Mouse (Mus musculus): ENCODE results near the gene Pisd. TPM values are rescaled to one million over a fixed set of nuclear protein-coding genes. Genes with fewer than 3 reads are reported as not detected.
"Not testable (repeated sequence)": the region's sequence is repeated elsewhere in the genome, so short reads cannot be mapped to it uniquely, and the experiment has no call there.

The Pisd gene
- polyA plus RNA-seq, 1 experiment from 2014 or later: 65.4 TPM

DNA sequence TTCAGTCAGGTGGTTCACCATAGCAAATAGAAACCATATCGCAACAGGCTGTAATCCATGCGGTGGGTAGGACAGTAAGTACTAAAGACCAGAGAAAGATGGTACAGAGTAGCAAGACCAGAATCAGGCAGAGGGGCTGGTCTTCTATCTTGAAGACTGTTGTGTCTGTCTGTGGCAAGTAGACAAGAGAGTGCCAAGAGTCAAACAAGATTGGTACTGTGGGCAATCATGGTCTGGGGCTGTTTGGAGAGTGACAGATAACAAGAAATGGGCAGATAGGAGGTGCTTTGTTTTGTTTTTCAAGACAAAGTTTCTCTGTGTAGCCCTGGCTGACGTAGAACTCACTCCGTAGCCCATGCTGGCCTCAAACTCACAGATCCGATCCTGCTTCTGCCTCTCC lies 3.9 kb downstream of the Pisd start:
- H3K9me3 ChIP-seq (ENCODE audit: control insufficient read depth, low read length): no peaks in the 10 kb centered on the region
- WGBS: 96% methylated on average over 5 of the region's 5 CpGs
- H3K9ac ChIP-seq (ENCODE audit: low read length): no peak overlapping the region
- no peak for DNase-seq (ENCODE audit: low spot score, missing footprints)
- ATAC-seq (ENCODE audit: low FRiP score): no peak
- H3K4me1 ChIP-seq (ENCODE audit: control insufficient read depth, insufficient read depth, low read length): peaks cover 5% of the 10 kb centered on the region
- H3K27ac ChIP-seq (ENCODE audit: low read depth, low read length): no peak overlapping the region
- H3K36me3 ChIP-seq (ENCODE audit: control insufficient read depth, insufficient read depth, low read length): no peaks in the 10 kb centered on the region
- no peak overlapping the region for H3K4me2 ChIP-seq
- no peak overlapping the region for H3K4me3 ChIP-seq (ENCODE audit: low read depth, low read length)
- H3K27me3 ChIP-seq (ENCODE audit: control insufficient read depth, insufficient read depth, low read length): no peaks in the 10 kb centered on the region

DNA sequence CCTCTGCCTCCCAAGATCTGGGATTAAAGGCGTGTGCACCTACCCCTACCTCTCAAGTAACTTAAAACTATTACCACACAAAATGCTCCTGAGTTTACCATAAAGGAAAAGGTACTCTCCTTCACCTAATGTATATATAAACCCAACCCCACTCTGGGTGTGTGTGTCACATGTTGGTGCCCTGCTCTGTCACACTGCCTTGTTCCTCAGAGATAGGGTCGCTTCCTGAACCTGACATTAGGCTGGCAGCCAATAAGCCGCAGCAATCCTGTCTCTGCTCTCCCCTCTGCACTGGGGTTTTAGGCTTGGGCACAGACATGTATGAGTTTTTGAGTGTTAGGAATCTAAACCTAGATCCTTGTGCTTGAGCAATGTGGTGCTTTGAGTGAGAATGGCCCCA lies 7.3 kb downstream of the Pisd start:
- 92% methylated on average over 3 of the region's 3 CpGs for WGBS
- H3K9ac ChIP-seq (ENCODE audit: low read length): no peak overlapping the region

DNA sequence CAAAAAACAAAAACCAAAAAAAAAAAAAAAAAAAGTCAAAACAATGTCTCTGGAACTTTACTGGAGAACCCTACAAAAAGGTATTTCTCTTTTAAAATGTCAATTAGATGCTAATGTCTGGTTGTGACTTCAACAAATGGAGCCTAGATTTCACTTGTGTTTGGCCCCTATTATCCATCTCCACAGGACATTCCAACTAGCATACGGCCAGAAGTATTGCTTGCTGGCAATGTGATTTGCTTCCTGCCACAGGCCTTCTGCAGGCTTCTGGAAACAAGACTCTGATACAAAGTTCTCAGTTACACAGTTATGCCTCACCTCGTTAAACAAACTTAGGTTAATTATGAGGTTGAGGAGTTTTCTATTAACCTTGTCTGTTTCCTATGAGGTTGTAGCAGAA lies 13.1 kb downstream of the Pisd start:
- Histone ChIP-seq H3K36me3 (ENCODE audit: control insufficient read depth, insufficient read depth, low read length) (0 out of 2 replicates have a peak, but pooled peaks cover 5% of the 10 kb centered on the region), H3K27me3 (ENCODE audit: control insufficient read depth, insufficient read depth, low read length) (no peaks in the 10 kb centered on the region), H3K9me3 (ENCODE audit: control insufficient read depth, low read length) (no peaks in the 10 kb centered on the region), H3K9ac (ENCODE audit: low read length) (no peak overlapping the region), H3K27ac (ENCODE audit: low read depth, low read length) (no peak overlapping the region), H3K4me1 (ENCODE audit: control insufficient read depth, insufficient read depth, low read length) (no peaks in the 10 kb centered on the region), H3K4me3 (ENCODE audit: low read depth, low read length) (no peak overlapping the region), H3K4me2 (no peak overlapping the region)
- WGBS: 89% methylated on average over 2 of the region's 2 CpGs
- no peak for DNase-seq (ENCODE audit: low spot score, missing footprints)
- ATAC-seq (ENCODE audit: low FRiP score): no peak

More for the DNA sequence above, 7.3 kb downstream of the Pisd start:
- no peak overlapping the region for H3K27ac ChIP-seq (ENCODE audit: low read depth, low read length)
- H3K4me3 ChIP-seq (ENCODE audit: low read depth, low read length): no peak overlapping the region
- no peak overlapping the region for H3K4me2 ChIP-seq
- DNase-seq (ENCODE audit: low spot score, missing footprints) (no peak), ATAC-seq (ENCODE audit: low FRiP score) (no peak)
- H3K9me3 ChIP-seq (ENCODE audit: control insufficient read depth, low read length): no peaks in the 10 kb centered on the region
- H3K36me3 ChIP-seq (ENCODE audit: control insufficient read depth, insufficient read depth, low read length): 0 out of 2 replicates have a peak, but pooled peaks cover 5% of the 10 kb centered on the region
- H3K27me3 ChIP-seq (ENCODE audit: control insufficient read depth, insufficient read depth, low read length): no peaks in the 10 kb centered on the region
- H3K4me1 ChIP-seq (ENCODE audit: control insufficient read depth, insufficient read depth, low read length): no peaks in the 10 kb centered on the region

DNA sequence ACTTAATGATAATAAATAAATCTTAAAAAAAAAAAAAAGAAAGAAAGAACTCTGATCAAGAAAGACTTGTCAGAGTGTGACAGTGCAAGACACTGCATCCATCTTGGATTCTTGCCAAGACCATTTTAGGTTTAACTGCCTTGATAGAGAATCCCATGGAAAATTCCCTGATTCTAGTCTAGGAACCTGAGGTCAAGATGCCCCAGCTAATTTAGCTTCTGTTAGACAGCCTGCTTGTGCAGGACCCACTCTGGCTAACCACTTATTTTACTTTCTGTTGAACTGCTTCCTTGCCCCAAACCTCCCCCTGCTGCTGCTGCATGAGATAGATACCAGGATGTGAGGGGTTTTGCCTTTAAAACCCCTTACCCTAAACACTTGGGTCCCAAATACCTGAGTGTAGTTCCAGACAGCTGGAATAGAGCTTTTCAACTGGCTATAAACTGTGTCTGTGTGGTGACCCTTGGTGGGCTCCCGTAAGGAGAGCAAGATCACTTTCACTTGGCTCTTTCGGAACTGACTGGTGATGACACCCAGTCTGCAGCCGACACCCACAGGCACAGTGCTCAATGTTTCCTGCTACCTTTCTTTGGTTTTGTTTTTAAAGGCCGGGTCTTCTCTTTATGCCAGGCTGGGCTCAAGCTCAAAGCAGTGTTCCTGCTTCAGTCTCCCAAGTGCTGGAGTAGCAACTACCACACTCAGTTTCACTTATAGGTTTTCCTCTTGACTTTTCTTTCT lies 17.6 kb downstream of the Pisd start:
- no peaks in the 10 kb centered on the region for H3K4me1 ChIP-seq (ENCODE audit: control insufficient read depth, insufficient read depth, low read length)
- ATAC-seq (ENCODE audit: low FRiP score) (no peak), DNase-seq (ENCODE audit: low spot score, missing footprints) (no peak)
- H3K4me2 ChIP-seq: no peak overlapping the region
- no peaks in the 10 kb centered on the region for H3K9me3 ChIP-seq (ENCODE audit: control insufficient read depth, low read length)
- H3K4me3 ChIP-seq (ENCODE audit: low read depth, low read length): no peak overlapping the region
- no peaks in the 10 kb centered on the region for H3K27me3 ChIP-seq (ENCODE audit: control insufficient read depth, insufficient read depth, low read length)
- WGBS: 94% methylated on average over 4 of the region's 4 CpGs
- no peak overlapping the region for H3K27ac ChIP-seq (ENCODE audit: low read depth, low read length)
- no peak overlapping the region for H3K9ac ChIP-seq (ENCODE audit: low read length)
- H3K36me3 ChIP-seq (ENCODE audit: control insufficient read depth, insufficient read depth, low read length): peaks cover 5% of the 10 kb centered on the region

DNA sequence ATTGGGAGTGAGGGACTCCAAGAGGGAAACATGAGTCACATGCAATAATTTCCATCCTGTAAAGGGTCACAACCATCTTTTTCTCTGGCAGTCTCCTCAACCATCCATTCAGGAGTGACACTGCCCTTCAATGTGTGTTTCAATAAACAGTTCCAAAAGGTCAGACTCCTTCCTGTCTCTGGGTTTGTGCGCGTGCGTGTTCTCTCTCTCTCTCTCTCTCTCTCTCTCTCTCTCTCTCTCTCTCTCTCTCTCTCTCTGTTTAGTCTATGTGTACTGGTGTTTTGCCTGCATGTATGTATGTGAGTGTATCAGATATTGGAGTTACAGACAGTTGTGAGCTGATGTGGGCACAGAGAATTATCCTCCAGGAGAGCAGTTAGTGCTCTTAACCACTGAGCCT lies 18.4 kb downstream of the Pisd start:
- Histone ChIP-seq H3K27me3 (ENCODE audit: control insufficient read depth, insufficient read depth, low read length) (no peaks in the 10 kb centered on the region), H3K36me3 (ENCODE audit: control insufficient read depth, insufficient read depth, low read length) (peaks cover 5% of the 10 kb centered on the region), H3K4me2 (no peak overlapping the region), H3K27ac (ENCODE audit: low read depth, low read length) (no peak overlapping the region), H3K4me1 (ENCODE audit: control insufficient read depth, insufficient read depth, low read length) (no peaks in the 10 kb centered on the region), H3K4me3 (ENCODE audit: low read depth, low read length) (no peak overlapping the region), H3K9me3 (ENCODE audit: control insufficient read depth, low read length) (no peaks in the 10 kb centered on the region), H3K9ac (ENCODE audit: low read length) (no peak overlapping the region)
- ATAC-seq (ENCODE audit: low FRiP score) (no peak), DNase-seq (ENCODE audit: low spot score, missing footprints) (no peak)
- 100% methylated on average over 3 of the region's 3 CpGs for WGBS

DNA sequence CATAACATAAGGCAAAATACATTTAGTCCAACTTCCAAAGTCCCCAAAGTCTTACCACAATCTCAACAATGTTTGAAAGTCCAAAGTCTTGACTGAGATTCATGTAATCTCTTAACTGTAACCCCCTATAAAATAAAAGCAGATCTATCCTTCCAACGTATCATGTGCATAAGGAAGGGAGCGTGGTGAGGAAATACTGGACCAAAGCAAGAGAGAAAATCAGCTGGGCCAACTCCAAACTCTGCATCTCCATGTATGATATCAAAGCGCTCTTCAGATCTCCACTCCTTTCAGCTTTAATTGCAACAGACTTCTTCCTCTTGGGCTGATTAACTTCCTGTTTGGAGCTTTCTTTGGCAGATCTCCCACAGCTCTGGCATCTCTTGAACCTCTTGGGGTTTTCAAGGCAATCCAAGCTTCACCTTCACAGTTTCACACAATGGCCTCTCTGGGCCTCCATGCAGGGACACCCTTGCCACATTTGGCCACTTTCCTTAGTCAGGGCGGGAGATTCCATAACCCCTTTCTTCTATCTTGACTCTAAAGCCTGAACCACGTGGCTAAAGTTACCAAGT lies 23.8 kb downstream of the Pisd start:
- no peak for ATAC-seq (ENCODE audit: low FRiP score)
- Histone ChIP-seq H3K9me3 (ENCODE audit: control insufficient read depth, low read length) (no peaks in the 10 kb centered on the region), H3K27ac (ENCODE audit: low read depth, low read length) (no peak overlapping the region), H3K36me3 (ENCODE audit: control insufficient read depth, insufficient read depth, low read length) (peaks cover 5% of the 10 kb centered on the region), H3K4me3 (ENCODE audit: low read depth, low read length) (no peak overlapping the region), H3K9ac (ENCODE audit: low read length) (no peak overlapping the region), H3K4me1 (ENCODE audit: control insufficient read depth, insufficient read depth, low read length) (no peaks in the 10 kb centered on the region), H3K4me2 (no peak overlapping the region), H3K27me3 (ENCODE audit: control insufficient read depth, insufficient read depth, low read length) (no peaks in the 10 kb centered on the region)
- 90% methylated on average over 5 of the region's 5 CpGs for WGBS
- DNase-seq (ENCODE audit: low spot score, missing footprints): no peak

DNA sequence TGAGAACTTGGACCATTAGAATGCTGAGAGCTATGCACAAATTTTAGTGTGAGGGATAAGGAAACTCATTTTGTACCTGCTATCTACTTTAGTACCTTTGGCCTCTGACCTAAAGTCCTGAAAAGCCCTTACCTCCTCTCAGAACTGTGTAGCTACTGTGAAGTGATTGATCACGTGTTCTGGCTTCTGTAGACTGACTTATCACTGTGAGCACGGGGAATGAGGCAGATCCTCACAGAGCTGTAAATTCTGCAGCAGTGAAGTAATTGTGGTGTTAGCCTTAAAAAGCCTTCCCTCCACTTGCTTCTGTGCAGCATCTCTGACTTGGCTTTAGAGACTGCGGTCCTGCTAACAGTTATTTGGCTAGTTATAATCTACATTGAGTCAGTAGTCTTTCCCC lies 24.7 kb downstream of the Pisd start:
- WGBS: 94% methylated on average over 3 of the region's 3 CpGs
- DNase-seq (ENCODE audit: low spot score, missing footprints): no peak

DNA sequence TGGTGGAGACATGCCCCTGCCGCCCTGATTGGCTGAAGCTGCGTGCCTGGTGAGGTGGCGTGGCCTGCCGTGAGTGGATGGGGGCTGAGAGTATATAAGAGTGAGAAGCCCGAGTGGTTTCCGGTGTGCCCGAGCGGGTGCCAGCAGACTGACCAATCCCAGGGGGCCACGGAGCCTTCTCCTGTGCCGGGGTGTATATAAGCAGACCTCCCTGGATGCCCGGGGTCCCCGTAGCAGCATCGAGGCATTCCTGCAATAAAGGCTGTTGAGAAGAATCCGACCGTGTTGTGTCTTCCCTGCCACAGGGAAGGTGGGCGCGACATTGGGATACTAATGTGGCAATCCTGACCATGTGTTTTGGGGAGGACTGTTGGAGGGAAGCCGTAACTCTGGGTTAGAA lies 25.1 kb downstream of the Pisd start:
- H3K27ac ChIP-seq (ENCODE audit: low read depth, low read length); H3K4me3 ChIP-seq (ENCODE audit: low read depth, low read length); DNase-seq (ENCODE audit: low spot score, missing footprints); H3K4me2 ChIP-seq; H3K9me3 ChIP-seq (ENCODE audit: control insufficient read depth, low read length); ATAC-seq (ENCODE audit: low FRiP score); H3K4me1 ChIP-seq (ENCODE audit: control insufficient read depth, insufficient read depth, low read length); H3K36me3 ChIP-seq (ENCODE audit: control insufficient read depth, insufficient read depth, low read length); H3K27me3 ChIP-seq (ENCODE audit: control insufficient read depth, insufficient read depth, low read length); H3K9ac ChIP-seq (ENCODE audit: low read length): not testable (repeated sequence)
- WGBS: 95% methylated on average over 16 of the region's 18 CpGs

More for the DNA sequence above, 24.7 kb downstream of the Pisd start:
- Histone ChIP-seq H3K36me3 (ENCODE audit: control insufficient read depth, insufficient read depth, low read length) (peaks cover 5% of the 10 kb centered on the region), H3K4me1 (ENCODE audit: control insufficient read depth, insufficient read depth, low read length) (no peaks in the 10 kb centered on the region), H3K9me3 (ENCODE audit: control insufficient read depth, low read length) (no peaks in the 10 kb centered on the region), H3K4me3 (ENCODE audit: low read depth, low read length) (no peak overlapping the region), H3K9ac (ENCODE audit: low read length) (no peak overlapping the region), H3K4me2 (no peak overlapping the region), H3K27ac (ENCODE audit: low read depth, low read length) (no peak overlapping the region), H3K27me3 (ENCODE audit: control insufficient read depth, insufficient read depth, low read length) (no peaks in the 10 kb centered on the region)
- no peak for ATAC-seq (ENCODE audit: low FRiP score)

DNA sequence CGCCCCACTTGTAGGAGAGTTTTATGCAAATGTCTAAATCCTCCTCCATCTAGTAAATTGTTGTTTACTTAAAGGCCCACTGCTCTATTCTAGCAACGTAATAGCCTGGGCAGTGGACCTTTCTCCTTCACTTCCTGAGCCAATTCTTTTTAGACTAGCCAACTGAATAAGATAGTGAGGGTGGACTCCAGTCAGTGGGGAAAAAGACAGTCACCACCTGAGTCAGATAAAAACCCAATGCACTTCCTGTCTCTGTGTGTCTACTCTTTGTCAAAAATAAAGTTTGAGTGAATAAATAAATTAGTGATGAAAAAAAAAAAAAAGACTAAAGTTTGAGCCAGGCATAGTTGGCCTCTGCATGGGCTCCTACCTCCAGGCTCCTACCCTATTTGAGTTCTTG lies 25.8 kb downstream of the Pisd start:
- 82% methylated on average over 2 of the region's 2 CpGs for WGBS

More for the DNA sequence above, 25.8 kb downstream of the Pisd start:
- H3K4me2 ChIP-seq: no peak overlapping the region
- peaks cover 5% of the 10 kb centered on the region for H3K36me3 ChIP-seq (ENCODE audit: control insufficient read depth, insufficient read depth, low read length)
- no peaks in the 10 kb centered on the region for H3K4me1 ChIP-seq (ENCODE audit: control insufficient read depth, insufficient read depth, low read length)
- H3K9ac ChIP-seq (ENCODE audit: low read length): no peak overlapping the region
- H3K27ac ChIP-seq (ENCODE audit: low read depth, low read length): no peak overlapping the region
- DNase-seq (ENCODE audit: low spot score, missing footprints) (no peak), ATAC-seq (ENCODE audit: low FRiP score) (no peak)
- no peaks in the 10 kb centered on the region for H3K27me3 ChIP-seq (ENCODE audit: control insufficient read depth, insufficient read depth, low read length)
- H3K9me3 ChIP-seq (ENCODE audit: control insufficient read depth, low read length): no peaks in the 10 kb centered on the region
- H3K4me3 ChIP-seq (ENCODE audit: low read depth, low read length): no peak overlapping the region
